Mouse (Mus musculus) adrenal gland, adult 8-10 months (tissue): ENCODE data around the gene Parp16. TPM values are rescaled to one million over a fixed set of nuclear protein-coding genes. Genes with fewer than 3 reads are reported as not detected.

ENCODE experiments used
- total RNA-seq, 4 experiments: library from RNA; stranded (reverse); gene quantifications; 2 replicates each; pipeline ENCODE4 v1.2.4; 2022

Gene Parp16
- total RNA-seq, 4 experiments from 2014 or later: 16.2 to 44.2 (median 33.1) TPM

Other genes with a start within 250 kb of the Parp16 start
- gene Slc24a1, start 243.7 kb upstream of the Parp16 start, total RNA-seq: not detected
- gene Ints14, start 234.4 kb upstream of the Parp16 start, total RNA-seq: 10 to 100 TPM; 27.2 to 31.9 (median 28.8) TPM
- gene Hacd3, start 173.7 kb upstream of the Parp16 start, total RNA-seq: 100 to 1,000 TPM; 321 to 416 (median 344) TPM
- 100 to 1,000 TPM in 3 of 4 experiments, 10 to 100 TPM in 1; 90.7 to 123 (median 113) TPM for gene Dpp8, start 162.9 kb upstream of the Parp16 start, total RNA-seq
- gene Igdcc4, start 93.9 kb upstream of the Parp16 start, total RNA-seq: 10 to 100 TPM; 28.6 to 67.1 (median 44.5) TPM
- gene Igdcc3, start 54.2 kb upstream of the Parp16 start, total RNA-seq: 1 to 10 TPM in 3 of 4 experiments, under 1 TPM in 1; 0.84 to 4.0 (median 2.4) TPM
- gene Cilp, start 69.8 kb downstream of the Parp16 start, total RNA-seq: 10 to 100 TPM in 1 of 4 experiments, 1 to 10 TPM in 3; 3.2 to 10.7 (median 6.1) TPM
- 10 to 100 TPM; 54.7 to 71.9 (median 60.7) TPM for gene Clpx, start 98.9 kb downstream of the Parp16 start, total RNA-seq
- gene Pdcd7, start 150.8 kb downstream of the Parp16 start, total RNA-seq: 10 to 100 TPM; 18.6 to 23.1 (median 19.9) TPM
- 1 to 10 TPM in 1 of 4 experiments, under 1 TPM in 2, not detected in 1; 0.41 to 1.7 (median 0.49) TPM for gene Ubap1l, start 165.7 kb downstream of the Parp16 start, total RNA-seq
- gene Kbtbd13, start 196.3 kb downstream of the Parp16 start, total RNA-seq: under 1 TPM in 3 of 4 experiments, not detected in 1; 0.13 to 0.23 (median 0.21) TPM
- 10 to 100 TPM in 1 of 4 experiments, 1 to 10 TPM in 3; 5.9 to 20.4 (median 7.2) TPM for gene Rasl12, start 203.2 kb downstream of the Parp16 start, total RNA-seq
- gene Slc51b, start 227.6 kb downstream of the Parp16 start, total RNA-seq: not detected
- gene Mtfmt, start 240.4 kb downstream of the Parp16 start, total RNA-seq: 10 to 100 TPM; 14.3 to 22.7 (median 16.4) TPM